Mouse (Mus musculus): ENCODE data around the gene Lgr6. TPM values are rescaled to one million over a fixed set of nuclear protein-coding genes. Genes with fewer than 3 reads are reported as not detected.

The Lgr6 gene
- polyA plus RNA-seq, 1 experiment, result 2.9 TPM

DNA sequence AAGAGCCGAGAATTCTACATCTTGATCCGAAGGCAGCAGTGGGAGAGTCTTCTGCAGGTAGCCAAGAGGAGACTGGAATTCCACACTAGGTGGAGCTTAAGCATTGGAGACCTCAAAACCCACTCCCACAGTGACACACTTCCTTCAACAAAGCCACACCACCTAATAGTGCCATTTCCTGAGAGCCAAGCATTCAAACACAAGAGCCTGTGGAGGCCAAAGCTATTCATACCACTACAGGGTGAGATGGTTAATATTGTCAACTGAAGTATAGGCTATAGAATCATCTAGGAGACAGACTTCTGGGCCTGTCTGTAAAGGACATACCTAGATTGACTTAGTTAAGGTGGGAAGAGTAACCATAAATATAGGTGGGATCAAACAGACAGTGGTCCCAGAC is 139.6 kb downstream of the Lgr6 start:
- TF ChIP-seq CTCF (IDR thresholded peaks at IDR 0.05; ENCODE audit: borderline replicate concordance, insufficient read depth, low read depth, low read length) (no peak), POLR2A (IDR thresholded peaks at IDR 0.05; ENCODE audit: borderline replicate concordance, insufficient read depth, low read length) (no peak)
- Histone ChIP-seq H3K27ac (ENCODE audit: insufficient read depth, low read length) (no peak overlapping the region), H3K27me3 (ENCODE audit: control insufficient read depth, insufficient read depth, low read length) (no peaks in the 10 kb centered on the region), H3K4me3 (replicated peaks; ENCODE audit: insufficient read depth, low read depth, low read length) (no peak overlapping the region), H3K4me1 (ENCODE audit: control insufficient read depth, insufficient read depth, low read length) (0 out of 2 replicates have a peak, but pooled peaks cover 3% of the 10 kb centered on the region)
- DNase-seq, result no peak
- 95% methylated on average over 2 of the region's 2 CpGs for WGBS

DNA sequence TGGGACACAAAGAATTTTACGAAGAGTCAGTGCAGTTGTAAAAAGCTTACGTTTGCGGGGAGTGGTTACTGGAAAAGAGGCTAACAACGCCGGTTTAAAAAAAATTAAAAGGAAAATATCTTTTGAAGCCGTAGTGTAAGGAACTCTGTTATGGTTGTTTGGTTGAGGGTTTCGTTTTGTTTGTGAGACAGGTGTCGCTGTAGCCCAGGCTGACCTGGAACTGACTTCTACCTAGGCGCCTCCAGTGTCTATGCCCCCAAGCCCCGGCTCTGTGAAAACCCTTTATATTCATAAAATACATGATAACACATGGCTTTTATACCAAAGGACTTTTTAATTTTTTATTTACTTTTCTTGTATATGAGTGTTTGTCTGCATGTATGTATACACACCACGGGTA is 142.3 kb downstream of the Lgr6 start:
- TF ChIP-seq CTCF (IDR thresholded peaks at IDR 0.05; ENCODE audit: borderline replicate concordance, insufficient read depth, low read depth, low read length), result peak; percentile 18; the same call in 1 of the 2 replicates
- TF ChIP-seq POLR2A (IDR thresholded peaks at IDR 0.05; ENCODE audit: borderline replicate concordance, insufficient read depth, low read length), result no peak
- H3K4me3 ChIP-seq (replicated peaks; ENCODE audit: insufficient read depth, low read depth, low read length), result peak overlapping the region; percentile 67
- WGBS, result under 1% methylated on average over 11 of the region's 11 CpGs
- no peaks in the 10 kb centered on the region for H3K27me3 ChIP-seq (ENCODE audit: control insufficient read depth, insufficient read depth, low read length)
- 0 out of 2 replicates have a peak, but pooled peaks cover 3% of the 10 kb centered on the region for H3K4me1 ChIP-seq (ENCODE audit: control insufficient read depth, insufficient read depth, low read length)
- no peak overlapping the region for H3K27ac ChIP-seq (ENCODE audit: insufficient read depth, low read length)
- DNase-seq, result peak; percentile 35 to 40

DNA sequence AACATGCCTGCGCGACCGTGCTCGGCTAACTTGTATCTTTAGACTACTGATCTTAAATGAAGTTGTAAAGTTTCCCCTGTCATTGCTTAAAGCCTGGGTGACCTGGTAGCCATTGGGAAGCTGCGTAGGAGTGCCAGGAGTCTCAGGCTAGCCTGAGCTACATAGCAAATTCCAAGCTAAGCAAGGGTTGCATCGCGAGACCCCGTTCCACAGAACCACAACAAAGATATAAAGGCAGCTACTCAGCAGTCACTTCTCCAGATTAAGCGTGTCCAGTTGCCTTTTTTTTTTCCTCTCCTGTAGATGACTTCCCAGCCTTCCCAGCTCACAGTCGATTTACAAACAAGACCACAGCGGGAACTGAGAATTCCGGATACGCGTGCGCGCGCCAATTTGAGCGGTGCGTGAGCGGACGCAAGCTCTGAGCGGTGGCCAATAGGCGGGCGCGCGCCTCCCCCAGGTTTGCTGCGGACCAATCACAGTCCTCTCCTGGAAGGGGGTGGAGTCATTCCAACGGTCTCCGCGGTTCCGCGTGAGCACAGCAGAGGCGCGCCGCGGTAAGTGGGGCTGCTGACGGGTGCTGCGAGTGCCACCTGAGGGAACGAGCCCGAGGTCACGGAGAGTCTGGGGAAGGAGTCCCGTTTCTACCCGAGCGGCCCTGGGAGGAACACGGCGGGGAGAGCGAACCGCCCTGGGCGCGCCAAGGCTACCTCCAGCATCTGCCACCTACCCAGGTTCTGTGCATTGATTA is 142.8 kb downstream of the Lgr6 start, which contains the start of gene Ube2t:
TSS of gene Ube2t (plus strand) at position 513 of the 751 bp plus-strand sequence.
- no peaks in the 10 kb centered on the region for H3K27me3 ChIP-seq (ENCODE audit: control insufficient read depth, insufficient read depth, low read length)
- peak; percentile 93 to 95 for DNase-seq
- TF ChIP-seq POLR2A (IDR thresholded peaks at IDR 0.05; ENCODE audit: borderline replicate concordance, insufficient read depth, low read length) (0 out of 2 replicates have a peak, but pooled peaks have one; percentile 37), CTCF (IDR thresholded peaks at IDR 0.05; ENCODE audit: borderline replicate concordance, insufficient read depth, low read depth, low read length) (no peak)
- no peak within 1 kb of the TSS for H3K27ac ChIP-seq (ENCODE audit: insufficient read depth, low read length)
- WGBS, result 2% methylated on average over 50 of the region's 50 CpGs
- H3K4me1 ChIP-seq (ENCODE audit: control insufficient read depth, insufficient read depth, low read length), result 0 out of 2 replicates have a peak, but pooled peaks cover 3% of the 10 kb centered on the region
- peak within 1 kb of the TSS; percentile 67 for H3K4me3 ChIP-seq (replicated peaks; ENCODE audit: insufficient read depth, low read depth, low read length)

- no peak overlapping the region for H3K27ac ChIP-seq (ENCODE audit: insufficient read depth, low read length)
- WGBS, result 56% methylated on average over 7 of the region's 7 CpGs
- TF ChIP-seq POLR2A (IDR thresholded peaks at IDR 0.05; ENCODE audit: borderline replicate concordance, insufficient read depth, low read length) (no peak), CTCF (IDR thresholded peaks at IDR 0.05; ENCODE audit: borderline replicate concordance, insufficient read depth, low read depth, low read length) (no peak)
These were observed 144.4 kb downstream of the Lgr6 start for GRCm38 (mm10) chr1:134960634-134961033.

DNA sequence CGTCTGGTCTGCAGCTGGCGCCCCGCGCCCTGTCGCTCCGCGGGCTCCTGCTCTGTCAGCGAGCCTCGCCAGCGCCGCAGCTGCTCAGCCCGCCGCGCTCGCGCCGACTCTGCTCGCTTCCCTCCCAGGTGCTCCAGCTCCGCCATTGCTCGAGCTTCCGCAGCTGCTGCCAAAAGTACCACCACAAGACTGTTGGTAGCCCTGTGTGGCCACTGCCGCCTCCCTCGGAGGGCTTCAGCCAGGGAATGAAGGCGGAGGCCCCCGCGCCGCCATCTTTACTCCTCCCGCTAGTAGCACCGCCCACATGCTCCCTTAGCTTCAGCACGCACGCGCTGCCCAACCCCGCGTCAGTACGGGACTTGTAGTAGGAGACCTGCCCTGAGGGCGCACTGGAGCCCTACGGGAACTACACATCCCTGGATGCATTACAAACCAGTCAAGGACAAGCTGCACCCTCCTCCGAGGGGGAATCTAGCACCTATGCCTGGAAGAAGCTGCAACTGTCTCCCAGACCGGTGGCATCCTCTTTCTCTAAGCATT is 149.4 kb downstream of the Lgr6 start, which contains the start of gene Ppp1r12b:
TSS of gene Ppp1r12b (minus strand) at position 306 of the 540 bp plus-strand sequence.
- peak within 1 kb of the TSS; percentile 77 for H3K27ac ChIP-seq (ENCODE audit: insufficient read depth, low read length)

More at GRCm38 (mm10) chr1:134960634-134961033, 144.4 kb downstream of the Lgr6 start:
- 0 out of 2 replicates have a peak, but pooled peaks cover 3% of the 10 kb centered on the region for H3K4me1 ChIP-seq (ENCODE audit: control insufficient read depth, insufficient read depth, low read length)
- no peak overlapping the region for H3K4me3 ChIP-seq (replicated peaks; ENCODE audit: insufficient read depth, low read depth, low read length)
- no peak for DNase-seq
- no peaks in the 10 kb centered on the region for H3K27me3 ChIP-seq (ENCODE audit: control insufficient read depth, insufficient read depth, low read length)

GRCm38 (mm10) chr1:134955050-134955636 is 149.9 kb downstream of the Lgr6 start:
- H3K27me3 ChIP-seq (ENCODE audit: control insufficient read depth, insufficient read depth, low read length), result no peaks in the 10 kb centered on the region
- no peaks in the 10 kb centered on the region for H3K4me1 ChIP-seq (ENCODE audit: control insufficient read depth, insufficient read depth, low read length)
- no peak for TF ChIP-seq CTCF (IDR thresholded peaks at IDR 0.05; ENCODE audit: borderline replicate concordance, insufficient read depth, low read depth, low read length)
- DNase-seq, result no peak
- peak overlapping the region; percentile 77; the same call in 1 of the 2 replicates for H3K27ac ChIP-seq (ENCODE audit: insufficient read depth, low read length)
- WGBS, result 2% methylated on average over 16 of the region's 16 CpGs
- H3K4me3 ChIP-seq (replicated peaks; ENCODE audit: insufficient read depth, low read depth, low read length), result peak overlapping the region; percentile 87

More for the DNA sequence above, 149.4 kb downstream of the Lgr6 start, which contains the start of gene Ppp1r12b:
- H3K4me1 ChIP-seq (ENCODE audit: control insufficient read depth, insufficient read depth, low read length), result no peaks in the 10 kb centered on the region
- peak within 1 kb of the TSS; percentile 87 for H3K4me3 ChIP-seq (replicated peaks; ENCODE audit: insufficient read depth, low read depth, low read length)
- under 1% methylated on average over 39 of the region's 39 CpGs for WGBS
- no peaks in the 10 kb centered on the region for H3K27me3 ChIP-seq (ENCODE audit: control insufficient read depth, insufficient read depth, low read length)
- TF ChIP-seq POLR2A (IDR thresholded peaks at IDR 0.05; ENCODE audit: borderline replicate concordance, insufficient read depth, low read length) (peak; percentile 89), CTCF (IDR thresholded peaks at IDR 0.05; ENCODE audit: borderline replicate concordance, insufficient read depth, low read depth, low read length) (no peak)
- DNase-seq, result peak; percentile 97 to 99

DNA sequence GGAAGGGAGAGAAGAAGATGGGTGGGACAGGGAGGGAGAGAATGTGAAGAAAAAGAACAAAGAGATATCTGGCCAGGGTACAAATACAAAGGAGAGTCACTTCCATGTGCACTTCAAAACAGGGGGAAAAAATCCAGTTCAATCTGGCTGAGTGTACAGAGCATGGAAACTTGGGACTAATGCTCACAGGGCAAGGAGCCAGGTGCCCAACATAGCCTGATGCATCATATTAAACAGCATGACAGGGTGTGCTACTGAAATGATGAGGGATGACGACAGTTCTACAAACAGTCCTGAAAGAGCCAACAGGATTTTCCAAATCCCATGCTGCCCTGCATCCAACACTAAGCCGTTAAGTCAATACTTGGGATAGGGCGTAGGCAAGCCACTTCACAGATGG is 155.1 kb downstream of the Lgr6 start:
- no peak for TF ChIP-seq CTCF (IDR thresholded peaks at IDR 0.05; ENCODE audit: borderline replicate concordance, insufficient read depth, low read depth, low read length)
- no peak for TF ChIP-seq POLR2A (IDR thresholded peaks at IDR 0.05; ENCODE audit: borderline replicate concordance, insufficient read depth, low read length)
- DNase-seq, result peak; percentile 49 to 73
- H3K27me3 ChIP-seq (ENCODE audit: control insufficient read depth, insufficient read depth, low read length), result no peaks in the 10 kb centered on the region
- H3K4me3 ChIP-seq (replicated peaks; ENCODE audit: insufficient read depth, low read depth, low read length), result no peak overlapping the region
- WGBS, result 34% methylated on average over 3 of the region's 3 CpGs
- no peak overlapping the region for H3K27ac ChIP-seq (ENCODE audit: insufficient read depth, low read length)
- peaks cover 3% of the 10 kb centered on the region; the same call in 1 of the 2 replicates for H3K4me1 ChIP-seq (ENCODE audit: control insufficient read depth, insufficient read depth, low read length)

Data from cerebellum, adult 2 months (tissue).